Mouse (Mus musculus) limb, embryonic 12.5 days (tissue): ENCODE measurements around the gene Slc7a1. TPM values are rescaled to one million over a fixed set of nuclear protein-coding genes. Genes with fewer than 3 reads are reported as not detected.

ENCODE experiments used
- ATAC-seq: fragments of 200-750 bp; cut with Nextera tagmentation; 2 replicates; pipeline ENCODE4 v1.8.0; 2017; ENCODE audit warnings: low read depth, moderate TSS enrichment; ENCODE audit not compliant: insufficient number of reproducible peaks, insufficient read depth, low FRiP score, low TSS enrichment
- H3K27ac ChIP-seq: fragments of 300-500 bp; sonication (generic); 2 replicates; pipeline ENCODE4 v1.5.1; 2016; ENCODE audit warnings: mild to moderate bottlenecking, moderate library complexity
- H3K27me3 ChIP-seq: fragments of 300-500 bp; sonication (generic); 2 replicates; pipeline ENCODE4 v1.6.1; 2016; ENCODE audit warnings: mild to moderate bottlenecking, moderate library complexity
- H3K36me3 ChIP-seq: fragments of 300-500 bp; sonication (generic); 2 replicates; pipeline ENCODE4 v1.6.1; 2016; ENCODE audit warnings: mild to moderate bottlenecking, moderate library complexity
- H3K4me1 ChIP-seq: fragments of 300-500 bp; sonication (generic); replicated peaks from 2 replicates; pipeline ENCODE4 v1.6.1; 2016
- H3K4me2 ChIP-seq: fragments of 300-500 bp; sonication (generic); 2 replicates; pipeline ENCODE4 v1.6.1; 2016; ENCODE audit warnings: mild to moderate bottlenecking, moderate library complexity
- H3K4me3 ChIP-seq: fragments of 300-500 bp; sonication (generic); replicated peaks from 2 replicates; pipeline ENCODE4 v1.5.1; 2016; ENCODE audit warnings: mild to moderate bottlenecking
- H3K9ac ChIP-seq: fragments of 300-500 bp; sonication (generic); replicated peaks from 2 replicates; pipeline ENCODE4 v1.6.1; 2016; ENCODE audit warnings: mild to moderate bottlenecking, moderate library complexity
- H3K9me3 ChIP-seq: fragments of 300-500 bp; sonication (generic); 2 replicates; pipeline ENCODE4 v1.6.1; 2016; ENCODE audit warnings: mild to moderate bottlenecking, moderate library complexity
- WGBS: fragments of 180-500 bp; shearing (Covaris S2); methylation state at CpG from one replicate; pipeline ENCODE4 v1.1.7; 2016; 5-methylcytosine and 5-hydroxymethylcytosine counted together
- polyA plus RNA-seq: library from polyadenylated mRNA; unstranded; fragments of >200 nt; fragmentation: Nextera tagmentation; extraction: Ambion mirVana; gene quantifications from 2 replicates; pipeline ENCODE4 v1.2.1, GENCODE M21; 2016

Gene Slc7a1
- polyA plus RNA-seq, 1 experiment from 2014 or later, result 12.0 TPM

DNA sequence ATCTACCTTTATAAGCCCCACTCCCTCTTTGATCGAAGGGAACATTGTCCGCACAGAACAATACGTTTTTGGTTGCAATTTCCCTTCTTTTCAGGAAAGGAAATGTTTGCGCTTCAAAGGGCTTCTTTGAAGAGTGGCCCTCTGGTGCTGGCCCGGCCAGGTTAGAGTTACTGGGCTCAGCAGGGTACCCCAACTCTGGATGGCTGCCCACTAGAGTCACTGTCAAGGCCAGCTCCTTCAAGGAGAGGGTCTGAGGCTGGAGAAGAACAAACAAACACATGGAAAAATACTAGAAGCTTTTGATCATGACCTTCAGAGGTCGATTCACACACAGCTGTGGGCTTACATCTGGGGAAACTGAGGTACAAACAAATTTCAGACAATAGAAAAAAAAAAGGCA is 6.9 kb downstream of the Slc7a1 start:
- Histone ChIP-seq H3K36me3 (no peaks in the 10 kb centered on the region), H3K27ac (no peak overlapping the region), H3K9ac (no peak overlapping the region), H3K9me3 (peaks cover 1% of the 10 kb centered on the region; the same call in 1 of the 2 replicates), H3K27me3 (no peaks in the 10 kb centered on the region), H3K4me2 (no peak overlapping the region), H3K4me3 (no peak overlapping the region), H3K4me1 (peaks cover 7% of the 10 kb centered on the region; the same call in 1 of the 2 replicates)
- WGBS, result 86% methylated on average over 6 of the region's 6 CpGs
- ATAC-seq, result no peak

DNA sequence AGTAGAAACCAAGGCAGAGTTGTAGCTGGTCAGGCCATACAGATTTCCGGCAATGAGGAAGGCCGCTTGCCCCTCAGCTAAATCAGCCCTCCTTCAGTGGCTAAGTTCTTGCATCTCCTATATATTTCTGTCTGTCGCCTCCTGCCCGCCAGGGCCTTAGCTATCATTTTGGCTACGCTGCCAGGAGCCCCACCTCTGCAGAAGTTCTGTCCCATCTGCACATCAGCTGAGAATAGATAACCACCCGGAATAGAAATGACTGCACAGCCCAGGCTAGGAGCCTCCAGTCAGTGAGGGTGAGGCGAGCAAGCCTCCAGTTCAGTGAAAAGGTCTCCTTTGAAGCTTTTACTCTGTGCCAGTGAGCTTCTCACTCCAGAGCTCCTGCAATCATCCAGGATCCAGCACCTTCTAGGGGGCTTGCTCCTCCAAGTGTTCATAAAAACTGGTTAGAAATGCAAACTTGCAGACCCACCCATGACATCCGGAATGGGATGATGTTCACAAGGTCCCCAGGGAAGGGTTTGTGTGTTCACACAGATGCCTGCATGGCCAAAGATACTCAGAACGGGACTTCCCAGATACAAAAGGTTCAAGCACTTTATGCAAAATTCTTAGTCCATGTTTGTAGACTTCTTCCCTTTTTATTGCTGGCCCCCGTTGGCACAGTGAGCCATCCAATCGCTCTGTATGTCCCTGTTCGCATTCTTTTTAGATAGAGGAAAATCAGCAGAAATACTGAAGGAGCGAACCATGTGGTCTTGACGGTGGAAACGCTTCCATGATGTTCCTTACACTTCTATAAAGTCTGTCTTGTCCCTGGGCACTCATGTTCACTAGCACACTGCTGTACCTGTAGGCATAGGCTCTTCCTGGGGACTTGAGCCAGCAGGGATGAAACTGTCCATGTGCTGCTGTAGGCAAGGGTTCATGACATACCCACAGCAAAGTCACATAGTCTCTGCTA is 10.4 kb downstream of the Slc7a1 start:
- Histone ChIP-seq H3K4me1 (peaks cover 6% of the 10 kb centered on the region; the same call in 1 of the 2 replicates), H3K9me3 (peaks cover 4% of the 10 kb centered on the region; the same call in 1 of the 2 replicates), H3K27me3 (no peaks in the 10 kb centered on the region), H3K4me2 (no peak overlapping the region), H3K9ac (no peak overlapping the region), H3K36me3 (no peaks in the 10 kb centered on the region), H3K27ac (no peak overlapping the region), H3K4me3 (no peak overlapping the region)
- no peak for ATAC-seq
- WGBS, result 95% methylated on average over 15 of the region's 15 CpGs

- Histone ChIP-seq H3K4me3 (no peak overlapping the region), H3K36me3 (no peaks in the 10 kb centered on the region), H3K9me3 (peaks cover 4% of the 10 kb centered on the region; the same call in 1 of the 2 replicates), H3K9ac (no peak overlapping the region), H3K4me1 (peaks cover 6% of the 10 kb centered on the region; the same call in 1 of the 2 replicates), H3K27ac (no peak overlapping the region), H3K4me2 (no peak overlapping the region), H3K27me3 (no peaks in the 10 kb centered on the region)
- no peak for ATAC-seq
- 87% methylated on average over 18 of the region's 18 CpGs for WGBS
These were observed 11.3 kb downstream of the Slc7a1 start for GRCm38 (mm10) chr5:148388251-148389006.

DNA sequence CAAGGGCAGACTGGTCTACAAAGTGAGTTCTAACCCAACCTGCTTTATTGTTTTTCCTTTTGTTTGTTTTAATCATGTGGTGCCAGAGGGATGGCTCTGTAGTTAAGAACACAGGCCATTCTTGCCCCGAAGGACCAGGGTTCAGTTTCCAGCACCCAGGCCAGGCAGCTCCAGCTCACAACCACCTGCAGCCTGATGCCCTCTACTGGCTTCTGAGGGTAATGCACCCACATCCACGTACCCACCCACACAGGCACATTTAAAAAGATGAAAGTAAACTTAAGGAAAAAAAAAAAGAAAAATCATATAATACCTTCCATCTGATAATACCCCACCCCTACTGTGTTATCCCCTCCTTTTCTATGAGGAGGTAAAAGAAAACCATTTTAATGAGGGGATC is 11.9 kb downstream of the Slc7a1 start:
- no peaks in the 10 kb centered on the region for H3K36me3 ChIP-seq
- H3K27ac ChIP-seq, result no peak overlapping the region
- no peak overlapping the region for H3K4me2 ChIP-seq
- no peaks in the 10 kb centered on the region for H3K27me3 ChIP-seq
- H3K9me3 ChIP-seq, result peaks cover 4% of the 10 kb centered on the region; the same call in 1 of the 2 replicates
- no peak for ATAC-seq
- 96% methylated on average over 2 of the region's 2 CpGs for WGBS
- H3K4me1 ChIP-seq, result peaks cover 6% of the 10 kb centered on the region; the same call in 1 of the 2 replicates
- H3K9ac ChIP-seq, result no peak overlapping the region
- H3K4me3 ChIP-seq, result no peak overlapping the region

- Histone ChIP-seq H3K9ac (no peak overlapping the region), H3K9me3 (peaks cover 4% of the 10 kb centered on the region; the same call in 1 of the 2 replicates), H3K27ac (no peak overlapping the region), H3K36me3 (no peaks in the 10 kb centered on the region), H3K27me3 (no peaks in the 10 kb centered on the region), H3K4me3 (no peak overlapping the region), H3K4me2 (no peak overlapping the region), H3K4me1 (peaks cover 6% of the 10 kb centered on the region; the same call in 1 of the 2 replicates)
- WGBS, result 86% methylated on average over 9 of the region's 9 CpGs
- ATAC-seq, result no peak
These were observed 13.2 kb downstream of the Slc7a1 start for GRCm38 (mm10) chr5:148386471-148386870.

GRCm38 (mm10) chr5:148384501-148385055 is 15.1 kb downstream of the Slc7a1 start:
- no peak overlapping the region for H3K4me2 ChIP-seq

GRCm38 (mm10) chr5:148383841-148384500 is 15.7 kb downstream of the Slc7a1 start:
- Histone ChIP-seq H3K4me2 (no peak overlapping the region), H3K27ac (no peak overlapping the region)
- ATAC-seq, result no peak

More at GRCm38 (mm10) chr5:148384501-148385055, 15.1 kb downstream of the Slc7a1 start:
- no peak for ATAC-seq
- H3K36me3 ChIP-seq, result no peaks in the 10 kb centered on the region
- no peak overlapping the region for H3K27ac ChIP-seq
- 90% methylated on average over 9 of the region's 9 CpGs for WGBS
- no peaks in the 10 kb centered on the region for H3K27me3 ChIP-seq
- no peak overlapping the region for H3K9ac ChIP-seq
- peaks cover 10% of the 10 kb centered on the region; the same call in 1 of the 2 replicates for H3K4me1 ChIP-seq
- H3K4me3 ChIP-seq, result no peak overlapping the region
- peaks cover 4% of the 10 kb centered on the region; the same call in 1 of the 2 replicates for H3K9me3 ChIP-seq

GRCm38 (mm10) chr5:148381083-148381482 is 18.6 kb downstream of the Slc7a1 start:
- WGBS, result 76% methylated on average over 8 of the region's 8 CpGs
- Histone ChIP-seq H3K4me3 (no peak overlapping the region), H3K9me3 (peaks cover 7% of the 10 kb centered on the region; the same call in 1 of the 2 replicates)

More at GRCm38 (mm10) chr5:148383841-148384500, 15.7 kb downstream of the Slc7a1 start:
- Histone ChIP-seq H3K9me3 (peaks cover 4% of the 10 kb centered on the region; the same call in 1 of the 2 replicates), H3K9ac (no peak overlapping the region), H3K4me1 (peaks cover 10% of the 10 kb centered on the region; the same call in 1 of the 2 replicates), H3K4me3 (no peak overlapping the region), H3K36me3 (no peaks in the 10 kb centered on the region), H3K27me3 (no peaks in the 10 kb centered on the region)
- WGBS, result 87% methylated on average over 14 of the region's 14 CpGs

DNA sequence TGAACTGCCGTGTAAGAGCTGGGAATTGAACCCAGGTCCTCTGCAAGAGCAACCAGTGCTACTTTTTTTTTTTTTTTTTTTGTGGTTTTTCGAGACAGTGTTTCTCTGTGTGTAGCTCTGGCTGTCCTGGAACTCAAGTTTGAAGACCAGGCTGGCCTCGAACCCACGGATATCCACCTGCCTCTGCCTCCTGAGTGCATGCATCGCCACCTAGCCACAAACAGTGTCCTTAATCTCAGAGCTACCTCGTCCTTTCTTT is 19.5 kb downstream of the Slc7a1 start:
- Histone ChIP-seq H3K9me3 (peaks cover 13% of the 10 kb centered on the region; the same call in 1 of the 2 replicates), H3K36me3 (peaks cover 4% of the 10 kb centered on the region; the same call in 1 of the 2 replicates), H3K9ac (no peak overlapping the region), H3K27ac (no peak overlapping the region), H3K4me2 (no peak overlapping the region), H3K27me3 (no peaks in the 10 kb centered on the region), H3K4me1 (peaks cover 10% of the 10 kb centered on the region; the same call in 1 of the 2 replicates), H3K4me3 (no peak overlapping the region)
- 91% methylated on average over 6 of the region's 6 CpGs for WGBS
- no peak for ATAC-seq

More at GRCm38 (mm10) chr5:148381083-148381482, 18.6 kb downstream of the Slc7a1 start:
- Histone ChIP-seq H3K27ac (no peak overlapping the region), H3K27me3 (no peaks in the 10 kb centered on the region), H3K4me1 (peaks cover 10% of the 10 kb centered on the region; the same call in 1 of the 2 replicates), H3K36me3 (peaks cover 4% of the 10 kb centered on the region; the same call in 1 of the 2 replicates), H3K4me2 (no peak overlapping the region), H3K9ac (no peak overlapping the region)
- no peak for ATAC-seq

DNA sequence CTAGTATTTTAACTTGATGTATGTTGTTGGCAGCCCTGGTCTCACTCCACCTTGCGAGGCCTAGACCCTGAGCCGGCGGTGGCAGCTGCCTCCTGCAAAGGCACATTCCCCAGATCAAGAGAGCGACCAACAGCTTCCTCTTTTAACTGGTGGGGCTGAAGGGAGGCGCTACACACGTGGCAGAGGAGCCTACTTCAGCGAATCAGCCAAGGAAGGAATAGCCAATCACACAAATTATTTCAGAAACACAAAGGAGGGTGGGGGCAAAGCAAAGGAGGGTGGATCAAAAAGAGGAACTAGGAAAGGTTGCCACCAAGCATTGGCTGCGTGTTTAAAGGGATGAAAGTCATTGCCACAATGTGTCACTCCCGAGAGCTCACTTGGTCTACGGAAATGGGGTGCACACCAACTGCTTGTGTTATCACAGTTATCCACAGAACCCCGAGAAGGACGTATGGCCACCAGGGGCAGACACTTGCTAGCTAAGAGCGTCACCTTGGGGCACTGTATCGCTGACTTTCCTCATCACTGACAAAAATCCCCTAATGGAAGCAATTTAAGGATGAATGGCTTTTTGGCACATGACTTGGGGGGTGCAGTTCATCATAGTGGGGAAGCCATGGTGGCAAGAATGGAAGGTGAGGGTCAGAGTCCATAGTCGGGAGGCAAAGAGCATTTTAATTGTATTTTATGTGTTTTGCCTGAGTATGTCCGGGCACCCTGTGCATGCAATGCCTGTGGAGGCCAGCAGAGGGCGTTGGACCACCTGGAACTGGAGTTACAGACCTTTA is 20.1 kb downstream of the Slc7a1 start:
- Histone ChIP-seq H3K4me3 (no peak overlapping the region), H3K4me2 (no peak overlapping the region), H3K9ac (no peak overlapping the region), H3K4me1 (peaks cover 6% of the 10 kb centered on the region; the same call in 1 of the 2 replicates), H3K9me3 (peaks cover 13% of the 10 kb centered on the region; the same call in 1 of the 2 replicates), H3K27me3 (no peaks in the 10 kb centered on the region), H3K36me3 (peaks cover 4% of the 10 kb centered on the region; the same call in 1 of the 2 replicates), H3K27ac (no peak overlapping the region)
- ATAC-seq, result no peak
- 86% methylated on average over 17 of the region's 17 CpGs for WGBS
